Mouse (Mus musculus) neural tube, embryonic 15.5 days (tissue): Measurements from ENCODE around the gene Zcwpw1. TPM values are rescaled to one million over a fixed set of nuclear protein-coding genes. Genes with fewer than 3 reads are reported as not detected.
"Not testable (repeated sequence)": the region's sequence is repeated elsewhere in the genome, so short reads cannot be mapped to it uniquely, and the experiment has no call there.

Experiments
- ATAC-seq: fragments of 200-750 bp; cut with Nextera tagmentation; 2 replicates; pipeline ENCODE4 v1.8.0; 2017; ENCODE audit warnings: mild to moderate bottlenecking, moderate TSS enrichment, moderate library complexity; ENCODE audit not compliant: low FRiP score
- H3K27ac ChIP-seq: fragments of 300-500 bp; sonication (generic); replicated peaks from 2 replicates; pipeline ENCODE4 v1.5.1; 2015; ENCODE audit warnings: mild to moderate bottlenecking, inconsistent platforms
- H3K27me3 ChIP-seq: fragments of 300-500 bp; sonication (generic); replicated peaks from 2 replicates; pipeline ENCODE4 v1.6.1; 2015; ENCODE audit warnings: inconsistent platforms
- H3K36me3 ChIP-seq: fragments of 300-500 bp; sonication (generic); 2 replicates; pipeline ENCODE4 v1.6.1; 2015; ENCODE audit warnings: inconsistent platforms
- H3K4me1 ChIP-seq: fragments of 300-500 bp; sonication (generic); 2 replicates; pipeline ENCODE4 v1.6.1; 2015; ENCODE audit warnings: inconsistent platforms
- H3K4me2 ChIP-seq: fragments of 300-500 bp; sonication (generic); 2 replicates; pipeline ENCODE4 v1.6.1; 2015; ENCODE audit warnings: inconsistent platforms, mild to moderate bottlenecking, moderate library complexity
- H3K4me3 ChIP-seq: fragments of 300-500 bp; sonication (generic); replicated peaks from 2 replicates; pipeline ENCODE4 v1.5.1; 2015; ENCODE audit warnings: mild to moderate bottlenecking, inconsistent platforms
- H3K9ac ChIP-seq: fragments of 300-500 bp; sonication (generic); replicated peaks from 2 replicates; pipeline ENCODE4 v1.6.1; 2015; ENCODE audit warnings: mild to moderate bottlenecking, inconsistent platforms
- H3K9me3 ChIP-seq: fragments of 300-500 bp; sonication (generic); replicated peaks from 2 replicates; pipeline ENCODE4 v1.6.1; 2016; ENCODE audit warnings: inconsistent platforms
- WGBS: fragments of 180-500 bp; shearing (Covaris S2); methylation state at CpG from one replicate; pipeline ENCODE4 v1.1.7; 2015; ENCODE audit warnings: mixed read lengths; 5-methylcytosine and 5-hydroxymethylcytosine counted together
- polyA plus RNA-seq: library from polyadenylated mRNA; unstranded; fragments of >200 nt; fragmentation: Nextera tagmentation; extraction: Ambion mirVana; gene quantifications from 2 replicates; pipeline ENCODE4 v1.2.1, GENCODE M21; 2015

Gene Zcwpw1
- polyA plus RNA-seq, 1 experiment from 2014 or later, result 14.9 TPM

- H3K27ac ChIP-seq, result peak overlapping the region; percentile 86
- H3K4me2 ChIP-seq, result peak overlapping the region; percentile 97
- H3K27me3 ChIP-seq, result no peaks in the 10 kb centered on the region
- peak overlapping the region; percentile 72 for H3K9ac ChIP-seq
- peaks cover 9% of the 10 kb centered on the region for H3K36me3 ChIP-seq
- under 1% methylated on average over 16 of the region's 16 CpGs for WGBS
- no peaks in the 10 kb centered on the region for H3K9me3 ChIP-seq
- peak overlapping the region; percentile 60 for H3K4me3 ChIP-seq
- peaks cover 43% of the 10 kb centered on the region for H3K4me1 ChIP-seq
- no peak for ATAC-seq
These were observed 40.7 kb upstream of the Zcwpw1 start for GRCm38 (mm10) chr5:137746851-137747325.

DNA sequence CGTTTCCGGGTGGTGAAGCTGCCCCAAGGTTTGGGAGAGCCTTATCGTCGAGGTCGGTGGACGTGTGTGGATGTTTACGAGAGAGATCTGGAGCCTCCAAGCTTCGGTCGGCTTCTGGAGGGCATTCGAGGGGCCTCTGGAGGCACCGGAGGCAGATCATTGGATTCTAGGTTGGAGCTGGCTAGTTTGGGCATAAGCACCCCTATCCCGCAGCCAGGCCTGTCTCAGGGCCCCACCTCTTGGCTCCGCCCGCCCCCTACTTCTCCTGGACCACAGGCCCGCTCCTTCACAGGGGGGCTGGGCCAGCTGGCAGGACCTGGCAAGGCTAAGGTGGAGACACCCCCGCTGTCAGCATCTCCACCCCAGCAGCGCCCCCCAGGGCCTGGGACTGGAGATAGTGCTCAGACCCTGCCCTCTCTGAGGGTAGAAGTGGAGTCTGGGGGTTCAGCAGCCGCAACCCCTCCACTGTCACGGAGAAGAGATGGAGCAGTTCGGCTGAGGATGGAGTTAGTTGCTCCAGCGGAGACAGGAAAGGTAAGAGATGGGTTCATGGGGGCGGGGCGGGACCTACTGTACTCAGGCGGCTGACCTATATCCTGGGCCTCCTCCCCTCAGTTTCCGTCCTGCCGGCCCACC, 40.2 kb upstream of the Zcwpw1 start:
- H3K9ac ChIP-seq, result peak overlapping the region; percentile 72
- peak overlapping the region; percentile 60 for H3K4me3 ChIP-seq
- peak overlapping the region; percentile 86 for H3K27ac ChIP-seq
- no peaks in the 10 kb centered on the region for H3K27me3 ChIP-seq
- H3K4me1 ChIP-seq, result peaks cover 40% of the 10 kb centered on the region
- no peaks in the 10 kb centered on the region for H3K9me3 ChIP-seq
- WGBS, result 3% methylated on average over 26 of the region's 26 CpGs
- H3K4me2 ChIP-seq, result peak overlapping the region; percentile 97
- ATAC-seq, result 0 out of 2 replicates have a peak, but pooled peaks have one; percentile 12
- peaks cover 14% of the 10 kb centered on the region for H3K36me3 ChIP-seq

GRCm38 (mm10) chr5:137748130-137748770, 39.3 kb upstream of the Zcwpw1 start:
- peak overlapping the region; percentile 60 for H3K4me3 ChIP-seq
- no peaks in the 10 kb centered on the region for H3K9me3 ChIP-seq
- ATAC-seq, result no peak
- H3K4me1 ChIP-seq, result peaks cover 40% of the 10 kb centered on the region
- no peaks in the 10 kb centered on the region for H3K27me3 ChIP-seq
- WGBS, result 18% methylated on average over 5 of the region's 5 CpGs
- peaks cover 14% of the 10 kb centered on the region for H3K36me3 ChIP-seq
- peak overlapping the region; percentile 40; the same call in 1 of the 2 replicates for H3K9ac ChIP-seq
- H3K4me2 ChIP-seq, result peak overlapping the region; percentile 97
- H3K27ac ChIP-seq, result peak overlapping the region; percentile 86

GRCm38 (mm10) chr5:137749196-137749836, 38.3 kb upstream of the Zcwpw1 start:
- WGBS, result 65% methylated on average over 6 of the region's 6 CpGs
- Histone ChIP-seq H3K4me3 (peak overlapping the region; percentile 60; the same call in 1 of the 2 replicates), H3K4me2 (peak overlapping the region; percentile 97), H3K36me3 (peaks cover 17% of the 10 kb centered on the region), H3K27me3 (no peaks in the 10 kb centered on the region), H3K9me3 (no peaks in the 10 kb centered on the region), H3K27ac (peak overlapping the region; percentile 42), H3K9ac (no peak overlapping the region), H3K4me1 (peaks cover 40% of the 10 kb centered on the region)
- no peak for ATAC-seq

- not testable (repeated sequence) for H3K27ac ChIP-seq, H3K4me2 ChIP-seq, H3K9ac ChIP-seq, ATAC-seq, H3K9me3 ChIP-seq, H3K4me3 ChIP-seq, H3K27me3 ChIP-seq
- WGBS, result 96% methylated on average over 7 of the region's 8 CpGs
- Histone ChIP-seq H3K4me1 (peaks cover 37% of the 10 kb centered on the region), H3K36me3 (peaks cover 18% of the 10 kb centered on the region)
These were observed 37.4 kb upstream of the Zcwpw1 start for GRCm38 (mm10) chr5:137750212-137750611.

DNA sequence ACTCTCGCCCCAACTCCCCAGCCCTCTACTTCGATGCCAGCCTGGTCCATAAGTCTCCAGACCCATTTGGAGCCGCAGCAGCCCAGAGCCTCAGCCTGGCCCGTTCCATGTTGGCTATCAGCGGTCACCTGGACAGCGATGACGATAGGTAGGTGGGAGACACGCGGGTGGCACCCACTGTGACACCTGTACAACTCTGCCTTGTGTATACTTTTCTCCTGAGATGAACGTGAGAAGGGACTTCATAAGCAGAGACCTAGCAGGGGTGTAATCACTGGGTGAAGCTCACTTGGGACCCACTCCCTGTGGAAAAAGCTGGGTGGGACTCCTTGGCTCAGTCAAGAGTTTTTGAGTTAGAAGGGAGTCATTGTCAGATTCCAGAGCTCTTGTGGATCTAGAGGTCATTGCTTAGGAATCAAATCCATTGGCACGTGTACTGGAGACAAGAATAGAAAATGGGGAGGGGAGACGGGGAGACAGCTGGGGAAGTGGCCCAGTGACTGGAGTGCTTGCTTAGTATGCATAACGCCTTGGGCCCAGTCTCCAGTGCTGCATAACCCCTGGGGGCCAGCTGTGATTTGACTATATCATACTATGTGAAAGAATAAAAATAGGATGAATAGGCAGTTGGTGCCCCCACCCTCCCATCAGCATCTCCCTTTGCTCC, 36.2 kb upstream of the Zcwpw1 start:
- peaks cover 18% of the 10 kb centered on the region for H3K36me3 ChIP-seq
- H3K27ac ChIP-seq, result no peak overlapping the region
- no peak overlapping the region for H3K9ac ChIP-seq
- no peak for ATAC-seq
- peaks cover 32% of the 10 kb centered on the region for H3K4me1 ChIP-seq
- H3K27me3 ChIP-seq, result no peaks in the 10 kb centered on the region
- no peak overlapping the region for H3K4me2 ChIP-seq
- H3K9me3 ChIP-seq, result no peaks in the 10 kb centered on the region
- no peak overlapping the region for H3K4me3 ChIP-seq
- 89% methylated on average over 13 of the region's 13 CpGs for WGBS

GRCm38 (mm10) chr5:137751988-137752387, 35.6 kb upstream of the Zcwpw1 start:
- no peak overlapping the region for H3K27ac ChIP-seq
- ATAC-seq, result no peak
- 88% methylated on average over 6 of the region's 6 CpGs for WGBS

GRCm38 (mm10) chr5:137753111-137753832, 34.3 kb upstream of the Zcwpw1 start:
- no peak overlapping the region for H3K4me2 ChIP-seq
- WGBS, result 86% methylated on average over 13 of the region's 13 CpGs
- no peak overlapping the region for H3K9ac ChIP-seq
- peaks cover 28% of the 10 kb centered on the region for H3K4me1 ChIP-seq
- H3K4me3 ChIP-seq, result no peak overlapping the region
- ATAC-seq, result no peak
- H3K36me3 ChIP-seq, result peaks cover 20% of the 10 kb centered on the region
- no peak overlapping the region for H3K27ac ChIP-seq
- no peaks in the 10 kb centered on the region for H3K27me3 ChIP-seq
- no peaks in the 10 kb centered on the region for H3K9me3 ChIP-seq

More at GRCm38 (mm10) chr5:137751988-137752387, 35.6 kb upstream of the Zcwpw1 start:
- H3K36me3 ChIP-seq, result peaks cover 18% of the 10 kb centered on the region
- peaks cover 28% of the 10 kb centered on the region for H3K4me1 ChIP-seq
- no peaks in the 10 kb centered on the region for H3K9me3 ChIP-seq
- no peak overlapping the region for H3K4me3 ChIP-seq
- no peak overlapping the region for H3K9ac ChIP-seq
- H3K4me2 ChIP-seq, result no peak overlapping the region
- no peaks in the 10 kb centered on the region for H3K27me3 ChIP-seq

DNA sequence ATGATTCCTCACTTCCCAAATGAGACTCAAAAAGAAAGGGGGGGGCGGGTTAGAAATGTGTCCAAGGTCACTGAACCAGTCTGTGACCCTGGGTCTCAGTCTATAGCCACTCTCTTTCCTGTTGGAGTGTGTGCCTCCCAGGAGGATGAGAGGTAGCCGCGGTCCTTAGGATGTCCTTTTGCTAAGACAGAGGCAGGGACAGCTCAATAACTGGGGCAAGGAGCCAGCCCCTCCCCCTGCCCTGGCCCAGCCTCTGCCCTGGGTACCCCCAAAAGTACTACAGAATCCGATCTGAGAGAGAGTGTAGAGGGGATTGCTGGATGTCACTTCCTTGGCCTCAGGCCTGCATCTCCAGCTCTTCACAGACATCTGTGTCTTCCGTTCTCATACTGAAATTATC, 32.2 kb upstream of the Zcwpw1 start:
- WGBS, result 79% methylated on average over 5 of the region's 5 CpGs
- H3K27me3 ChIP-seq, result no peaks in the 10 kb centered on the region
- no peak overlapping the region for H3K4me3 ChIP-seq
- H3K4me1 ChIP-seq, result peaks cover 27% of the 10 kb centered on the region
- H3K9ac ChIP-seq, result no peak overlapping the region
- no peak overlapping the region for H3K4me2 ChIP-seq
- H3K27ac ChIP-seq, result no peak overlapping the region
- no peak for ATAC-seq
- peaks cover 25% of the 10 kb centered on the region for H3K36me3 ChIP-seq
- H3K9me3 ChIP-seq, result no peaks in the 10 kb centered on the region

GRCm38 (mm10) chr5:137756106-137756505, 31.5 kb upstream of the Zcwpw1 start:
- Histone ChIP-seq H3K9me3 (no peaks in the 10 kb centered on the region), H3K4me3 (no peak overlapping the region), H3K4me2 (no peak overlapping the region), H3K27me3 (no peaks in the 10 kb centered on the region), H3K27ac (peak overlapping the region; percentile 56; the same call in 1 of the 2 replicates), H3K9ac (no peak overlapping the region), H3K36me3 (peaks cover 24% of the 10 kb centered on the region), H3K4me1 (peaks cover 27% of the 10 kb centered on the region)
- ATAC-seq, result no peak
- 76% methylated on average over 3 of the region's 3 CpGs for WGBS
